Mouse (Mus musculus): ENCODE measurements at regions not wholly inside any gene's neighbourhood (a gene's known extent, or its start where the extent isn't known, plus 50 kb on each side); places are given as distances from the start of the nearest gene placed in this dataset.

GRCm38 (mm10) chr13:37619841-37620725 is 158.1 kb upstream of the Rreb1 start:
- Histone ChIP-seq H3K9me3 (ENCODE audit: control insufficient read depth, low read length) (no peaks in the 10 kb centered on the region), H3K4me1 (ENCODE audit: control insufficient read depth in 2 of 2, insufficient read depth in 2 of 2, low read length in 2 of 2) (peaks cover 14 to 28% of the 10 kb centered on the region in 2 experiments), H3K9ac (ENCODE audit: low read length) (peak overlapping the region; percentile 47), H3K4me2 (ENCODE audit: low read length) (no peak overlapping the region), H3K4me3 (ENCODE audit: control insufficient read depth in 1 of 2, insufficient read depth in 1 of 2, low read depth in 1 of 2, low read length in 2 of 2) (no peak overlapping the region), H3K27ac (replicated peaks in 1 of 2; ENCODE audit: control insufficient read depth in 1 of 2, insufficient read depth in 1 of 2, low read depth in 2 of 2, low read length in 2 of 2) (peak overlapping the region; percentile 55 to 65), H3K27me3 (ENCODE audit: control insufficient read depth, insufficient read depth, low read length) (no peaks in the 10 kb centered on the region), H3K36me3 (ENCODE audit: control insufficient read depth, insufficient read depth, low read length) (no peaks in the 10 kb centered on the region)
- 33% methylated on average over 11 of the region's 11 CpGs for WGBS
- peak; percentile 46; the same call in 1 of the 2 replicates for ATAC-seq (ENCODE audit: insufficient number of reproducible peaks, insufficient read depth, low FRiP score, low read depth)

GRCm38 (mm10) chr13:37621319-37622050 is 156.7 kb upstream of the Rreb1 start:
- Histone ChIP-seq H3K27ac (replicated peaks in 1 of 2; ENCODE audit: control insufficient read depth in 1 of 2, insufficient read depth in 1 of 2, low read depth in 2 of 2, low read length in 2 of 2) (0 out of 4 replicates have a peak overlapping the region, but pooled peaks of 1 of the 2 experiments have one; percentile 8), H3K36me3 (ENCODE audit: control insufficient read depth, insufficient read depth, low read length) (no peaks in the 10 kb centered on the region), H3K27me3 (ENCODE audit: control insufficient read depth, insufficient read depth, low read length) (no peaks in the 10 kb centered on the region), H3K4me2 (ENCODE audit: low read length) (no peak overlapping the region), H3K4me3 (ENCODE audit: control insufficient read depth in 1 of 2, insufficient read depth in 1 of 2, low read depth in 1 of 2, low read length in 2 of 2) (no peak overlapping the region), H3K4me1 (ENCODE audit: control insufficient read depth in 2 of 2, insufficient read depth in 2 of 2, low read length in 2 of 2) (peaks cover 14 to 28% of the 10 kb centered on the region in 2 experiments), H3K9ac (ENCODE audit: low read length) (no peak overlapping the region), H3K9me3 (ENCODE audit: control insufficient read depth, low read length) (no peaks in the 10 kb centered on the region)
- no peak for ATAC-seq (ENCODE audit: insufficient number of reproducible peaks, insufficient read depth, low FRiP score, low read depth)
- 88% methylated on average over 5 of the region's 5 CpGs for WGBS

GRCm38 (mm10) chr13:37622366-37623088 is 155.7 kb upstream of the Rreb1 start:
- H3K4me2 ChIP-seq (ENCODE audit: low read length): no peak overlapping the region
- no peak for ATAC-seq (ENCODE audit: insufficient number of reproducible peaks, insufficient read depth, low FRiP score, low read depth)
- peaks cover 14 to 28% of the 10 kb centered on the region in 2 experiments for H3K4me1 ChIP-seq (ENCODE audit: control insufficient read depth in 2 of 2, insufficient read depth in 2 of 2, low read length in 2 of 2)
- no peak overlapping the region for H3K27ac ChIP-seq (replicated peaks in 1 of 2; ENCODE audit: control insufficient read depth in 1 of 2, insufficient read depth in 1 of 2, low read depth in 2 of 2, low read length in 2 of 2)
- no peaks in the 10 kb centered on the region for H3K9me3 ChIP-seq (ENCODE audit: control insufficient read depth, low read length)
- H3K4me3 ChIP-seq (ENCODE audit: control insufficient read depth in 1 of 2, insufficient read depth in 1 of 2, low read depth in 1 of 2, low read length in 2 of 2): no peak overlapping the region
- 53% methylated on average over 6 of the region's 6 CpGs for WGBS
- no peak overlapping the region for H3K9ac ChIP-seq (ENCODE audit: low read length)
- H3K36me3 ChIP-seq (ENCODE audit: control insufficient read depth, insufficient read depth, low read length): no peaks in the 10 kb centered on the region
- H3K27me3 ChIP-seq (ENCODE audit: control insufficient read depth, insufficient read depth, low read length): no peaks in the 10 kb centered on the region

GRCm38 (mm10) chr13:37624741-37625140 is 153.5 kb upstream of the Rreb1 start:
- no peaks in the 10 kb centered on the region for H3K36me3 ChIP-seq (ENCODE audit: control insufficient read depth, insufficient read depth, low read length)
- H3K27me3 ChIP-seq (ENCODE audit: control insufficient read depth, insufficient read depth, low read length): no peaks in the 10 kb centered on the region
- H3K4me1 ChIP-seq (ENCODE audit: control insufficient read depth in 2 of 2, insufficient read depth in 2 of 2, low read length in 2 of 2): peaks cover 29 to 45% of the 10 kb centered on the region in 2 experiments
- no peaks in the 10 kb centered on the region for H3K9me3 ChIP-seq (ENCODE audit: control insufficient read depth, low read length)
- no peak for ATAC-seq (ENCODE audit: insufficient number of reproducible peaks, insufficient read depth, low FRiP score, low read depth)
- H3K4me3 ChIP-seq (ENCODE audit: control insufficient read depth in 1 of 2, insufficient read depth in 1 of 2, low read depth in 1 of 2, low read length in 2 of 2): no peak overlapping the region
- no peak overlapping the region for H3K4me2 ChIP-seq (ENCODE audit: low read length)
- no peak overlapping the region for H3K9ac ChIP-seq (ENCODE audit: low read length)
- 60% methylated on average over 1 of the region's 1 CpGs for WGBS
- H3K27ac ChIP-seq (replicated peaks in 1 of 2; ENCODE audit: control insufficient read depth in 1 of 2, insufficient read depth in 1 of 2, low read depth in 2 of 2, low read length in 2 of 2): no peak overlapping the region

GRCm38 (mm10) chr13:37625532-37626235 is 152.5 kb upstream of the Rreb1 start:
- no peak for ATAC-seq (ENCODE audit: insufficient number of reproducible peaks, insufficient read depth, low FRiP score, low read depth)
- H3K4me2 ChIP-seq (ENCODE audit: low read length): no peak overlapping the region
- H3K9me3 ChIP-seq (ENCODE audit: control insufficient read depth, low read length): no peaks in the 10 kb centered on the region
- H3K4me3 ChIP-seq (ENCODE audit: control insufficient read depth in 1 of 2, insufficient read depth in 1 of 2, low read depth in 1 of 2, low read length in 2 of 2): no peak overlapping the region
- no peaks in the 10 kb centered on the region for H3K27me3 ChIP-seq (ENCODE audit: control insufficient read depth, insufficient read depth, low read length)
- H3K27ac ChIP-seq (replicated peaks in 1 of 2; ENCODE audit: control insufficient read depth in 1 of 2, insufficient read depth in 1 of 2, low read depth in 2 of 2, low read length in 2 of 2): no peak overlapping the region
- H3K4me1 ChIP-seq (ENCODE audit: control insufficient read depth in 2 of 2, insufficient read depth in 2 of 2, low read length in 2 of 2): peaks cover 21 to 42% of the 10 kb centered on the region in 2 experiments
- no peaks in the 10 kb centered on the region for H3K36me3 ChIP-seq (ENCODE audit: control insufficient read depth, insufficient read depth, low read length)
- H3K9ac ChIP-seq (ENCODE audit: low read length): no peak overlapping the region
- WGBS: 86% methylated on average over 13 of the region's 13 CpGs

GRCm38 (mm10) chr13:37628391-37629270 is 149.6 kb upstream of the Rreb1 start:
- Histone ChIP-seq H3K4me2 (ENCODE audit: low read length) (no peak overlapping the region), H3K9ac (ENCODE audit: low read length) (no peak overlapping the region), H3K4me3 (ENCODE audit: control insufficient read depth in 1 of 2, insufficient read depth in 1 of 2, low read depth in 1 of 2, low read length in 2 of 2) (no peak overlapping the region), H3K9me3 (ENCODE audit: control insufficient read depth, low read length) (peaks cover 6% of the 10 kb centered on the region; the same call in 1 of the 2 replicates), H3K36me3 (ENCODE audit: control insufficient read depth, insufficient read depth, low read length) (no peaks in the 10 kb centered on the region), H3K4me1 (ENCODE audit: control insufficient read depth in 2 of 2, insufficient read depth in 2 of 2, low read length in 2 of 2) (peaks cover 18 to 25% of the 10 kb centered on the region in 2 experiments), H3K27ac (replicated peaks in 1 of 2; ENCODE audit: control insufficient read depth in 1 of 2, insufficient read depth in 1 of 2, low read depth in 2 of 2, low read length in 2 of 2) (peak overlapping the region; percentile 74 to 86), H3K27me3 (ENCODE audit: control insufficient read depth, insufficient read depth, low read length) (no peaks in the 10 kb centered on the region)
- WGBS: 60% methylated on average over 16 of the region's 16 CpGs
- no peak for ATAC-seq (ENCODE audit: insufficient number of reproducible peaks, insufficient read depth, low FRiP score, low read depth)

All from heart, embryonic 14.5 days (tissue).